Mouse (Mus musculus): ENCODE measurements around the gene Tdg.

GRCm38 (mm10) chr10:82631133-82631532 is 1.5 kb downstream of the Tdg start:
- no peak for TF ChIP-seq CTCF (IDR thresholded peaks at IDR 0.05)
- no peak for TF ChIP-seq EP300 (IDR thresholded peaks at IDR 0.05)

All from lung, postnatal 0 days (tissue).